Mouse (Mus musculus) bone marrow, adult 2 months (tissue): ENCODE measurements around the gene Ptger3.

Source experiments
- CTCF ChIP-seq: fragments of 200-500 bp; IDR thresholded peaks from 2 replicates; pipeline ENCODE4 v1.5.1; 2011; ENCODE audit warnings: low read length, control low read depth; ENCODE audit not compliant: control insufficient read depth, insufficient read depth
- POLR2A ChIP-seq: fragments of 200-500 bp; IDR thresholded peaks from 2 replicates; pipeline ENCODE4 v1.6.1; 2011; ENCODE audit warnings: low read depth, mild to moderate bottlenecking, control low read depth, low read length, borderline replicate concordance; ENCODE audit not compliant: control insufficient read depth

- TF ChIP-seq CTCF (no peak), POLR2A (no peak)
Measured at GRCm38 (mm10) chr3:157616949-157617348, 50.3 kb downstream of the Ptger3 start.
